Mouse (Mus musculus): ENCODE results near the gene Kank3.

Kank3 gene

GRCm38 (mm10) chr17:33865330-33866030, 55.2 kb downstream of the Kank3 start:
- DNase-seq = peak; percentile 54

All from embryo, embryonic 11 days (tissue).